Mouse (Mus musculus) midbrain, embryonic 11.5 days (tissue): ENCODE data around the gene Vps35l. TPM values are rescaled to one million over a fixed set of nuclear protein-coding genes. Genes with fewer than 3 reads are reported as not detected.

Experiments used
- ATAC-seq: fragments of 200-750 bp; cut with Nextera tagmentation; 2 replicates; pipeline ENCODE4 v1.8.0; 2017; ENCODE audit warnings: moderate TSS enrichment, moderate library complexity; ENCODE audit not compliant: low FRiP score
- DNase-seq: peaks from one replicate; pipeline ENCODE4 v3.0.0; 2015; ENCODE audit warnings: low spot score; ENCODE audit errors: missing footprints
- H3K27ac ChIP-seq: fragments of 300-500 bp; sonication (generic); 2 replicates; pipeline ENCODE4 v1.5.1; 2014; ENCODE audit warnings: low read depth, low read length
- H3K27me3 ChIP-seq: fragments of 300-500 bp; sonication (generic); 2 replicates; pipeline ENCODE4 v1.6.1; 2014; ENCODE audit warnings: mild to moderate bottlenecking, low read length, moderate library complexity, mixed read lengths; ENCODE audit not compliant: control insufficient read depth, insufficient read depth
- H3K36me3 ChIP-seq: fragments of 300-500 bp; sonication (generic); 2 replicates; pipeline ENCODE4 v1.6.1; 2014; ENCODE audit warnings: mild to moderate bottlenecking, low read length, moderate library complexity, mixed read lengths; ENCODE audit not compliant: control insufficient read depth, insufficient read depth
- H3K4me1 ChIP-seq: fragments of 300-500 bp; sonication (generic); 2 replicates; pipeline ENCODE4 v1.6.1; 2014; ENCODE audit warnings: low read length; ENCODE audit not compliant: control insufficient read depth, insufficient read depth
- H3K4me2 ChIP-seq: fragments of 300-500 bp; sonication (generic); 2 replicates; pipeline ENCODE4 v1.6.1; 2014; ENCODE audit warnings: mild to moderate bottlenecking, moderate library complexity
- H3K4me3 ChIP-seq: fragments of 300-500 bp; sonication (generic); 2 replicates; pipeline ENCODE4 v1.5.1; 2014; ENCODE audit warnings: low read depth, low read length
- H3K9ac ChIP-seq: fragments of 300-500 bp; sonication (generic); 2 replicates; pipeline ENCODE4 v1.6.1; 2014; ENCODE audit warnings: low read length
- H3K9me3 ChIP-seq: fragments of 300-500 bp; sonication (generic); 2 replicates; pipeline ENCODE4 v1.6.1; 2016; ENCODE audit warnings: low read length; ENCODE audit not compliant: control insufficient read depth
- WGBS: fragments of 180-500 bp; shearing (Covaris S2); extraction: QIAGEN DNeasy Blood & Tissue Kit; methylation state at CpG from one replicate; pipeline ENCODE4 v1.1.7; 2014; 5-methylcytosine and 5-hydroxymethylcytosine counted together
- polyA plus RNA-seq: library from polyadenylated mRNA; unstranded; fragments of >200 nt; fragmentation: Nextera tagmentation; extraction: Ambion mirVana; gene quantifications from 2 replicates; pipeline ENCODE4 v1.2.1, GENCODE M21; 2014

The Vps35l gene
- polyA plus RNA-seq, 1 experiment from 2014 or later = 74.2 TPM

DNA sequence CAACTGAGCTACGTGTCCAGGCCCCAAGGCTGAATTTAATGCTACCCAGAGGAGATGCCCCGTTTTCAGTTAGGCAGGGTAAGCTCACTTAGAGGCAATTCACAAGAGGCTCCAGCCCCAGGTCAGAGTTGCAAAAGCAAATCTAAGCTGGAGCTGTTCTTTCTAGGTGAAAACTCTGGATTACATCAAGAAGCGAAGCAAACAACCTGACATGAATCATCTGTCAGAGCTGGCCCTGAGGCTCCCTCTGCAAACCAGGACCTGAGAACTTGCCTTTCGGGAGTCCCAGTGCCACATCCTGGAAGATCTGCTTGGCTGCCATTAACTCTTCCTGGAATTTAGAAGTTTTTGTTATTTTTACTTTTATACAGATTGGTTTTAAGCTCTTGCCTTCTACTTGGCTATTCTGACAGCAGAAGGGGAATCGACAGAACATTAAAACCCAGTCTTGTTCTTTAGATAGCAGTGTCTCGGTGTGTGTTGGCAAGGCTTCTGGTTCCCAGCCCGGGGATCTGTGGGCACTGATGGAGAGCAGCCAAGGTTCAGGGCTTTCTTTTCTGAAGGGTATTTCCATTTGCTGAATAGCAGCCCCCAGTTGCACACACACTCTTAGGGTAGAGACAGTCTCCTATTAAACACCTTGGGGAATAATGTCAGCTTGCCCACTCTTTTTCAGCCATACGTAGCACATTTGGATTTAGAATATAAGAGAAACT lies 101.2 kb downstream of the Vps35l start:
- no peak overlapping the region for H3K4me3 ChIP-seq
- ATAC-seq (no peak), DNase-seq (peak; percentile 78)
- H3K9me3 ChIP-seq = no peaks in the 10 kb centered on the region
- no peak overlapping the region for H3K4me2 ChIP-seq
- H3K36me3 ChIP-seq = peaks cover 29% of the 10 kb centered on the region
- no peak overlapping the region for H3K27ac ChIP-seq
- no peaks in the 10 kb centered on the region for H3K27me3 ChIP-seq
- WGBS = 90% methylated on average over 8 of the region's 8 CpGs
- no peaks in the 10 kb centered on the region for H3K4me1 ChIP-seq
- no peak overlapping the region for H3K9ac ChIP-seq

DNA sequence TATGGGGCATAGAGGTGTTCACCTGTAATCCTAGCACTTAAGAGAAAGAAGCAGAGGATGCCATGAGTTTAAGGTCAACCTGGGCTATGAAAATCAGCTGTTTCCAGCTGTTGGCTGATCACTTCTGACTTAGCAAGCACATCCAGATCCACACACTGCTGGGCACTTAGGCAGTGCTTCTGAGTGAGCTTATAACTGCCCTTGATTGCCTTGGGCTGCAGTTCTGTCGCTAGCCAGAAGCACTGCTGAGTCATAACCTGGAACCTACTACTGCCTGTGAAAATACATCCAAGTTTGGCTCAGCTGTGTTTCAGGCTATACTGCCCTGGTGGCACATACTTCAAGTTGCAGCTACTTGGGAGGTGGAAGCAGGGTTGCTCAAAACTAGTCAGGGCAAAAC lies 101.8 kb downstream of the Vps35l start:
- Histone ChIP-seq H3K4me3 (no peak overlapping the region), H3K36me3 (peaks cover 32% of the 10 kb centered on the region), H3K4me1 (no peaks in the 10 kb centered on the region), H3K27me3 (no peaks in the 10 kb centered on the region), H3K27ac (no peak overlapping the region), H3K9me3 (no peaks in the 10 kb centered on the region), H3K4me2 (no peak overlapping the region), H3K9ac (no peak overlapping the region)
- no peak for ATAC-seq
- peak; percentile 65 for DNase-seq
- WGBS = 79% methylated on average over 1 of the region's 1 CpGs

DNA sequence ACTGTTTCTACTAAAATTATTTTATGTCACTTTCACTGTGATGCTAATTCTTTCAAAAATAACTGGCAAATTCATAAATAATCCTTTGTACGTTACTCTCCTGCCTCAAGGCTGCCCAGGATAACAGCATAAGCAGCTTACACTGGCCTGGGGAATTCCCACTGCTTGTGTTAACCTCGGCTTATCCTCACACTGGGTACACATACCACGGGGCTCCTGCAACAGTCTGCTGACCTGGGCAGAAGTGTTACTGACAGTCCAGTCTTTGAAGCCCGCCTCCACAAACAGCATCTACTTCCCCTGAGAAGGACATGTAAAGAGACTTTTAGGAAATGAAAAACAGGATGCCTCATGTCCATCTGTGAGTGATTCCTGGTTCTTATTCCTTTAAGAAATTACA lies 102.9 kb downstream of the Vps35l start:
- Histone ChIP-seq H3K36me3 (peaks cover 36% of the 10 kb centered on the region), H3K9me3 (no peaks in the 10 kb centered on the region), H3K4me3 (no peak overlapping the region), H3K4me2 (no peak overlapping the region), H3K27me3 (no peaks in the 10 kb centered on the region), H3K9ac (no peak overlapping the region), H3K4me1 (no peaks in the 10 kb centered on the region), H3K27ac (no peak overlapping the region)
- WGBS = 84% methylated on average over 4 of the region's 4 CpGs
- ATAC-seq (no peak), DNase-seq (no peak)

DNA sequence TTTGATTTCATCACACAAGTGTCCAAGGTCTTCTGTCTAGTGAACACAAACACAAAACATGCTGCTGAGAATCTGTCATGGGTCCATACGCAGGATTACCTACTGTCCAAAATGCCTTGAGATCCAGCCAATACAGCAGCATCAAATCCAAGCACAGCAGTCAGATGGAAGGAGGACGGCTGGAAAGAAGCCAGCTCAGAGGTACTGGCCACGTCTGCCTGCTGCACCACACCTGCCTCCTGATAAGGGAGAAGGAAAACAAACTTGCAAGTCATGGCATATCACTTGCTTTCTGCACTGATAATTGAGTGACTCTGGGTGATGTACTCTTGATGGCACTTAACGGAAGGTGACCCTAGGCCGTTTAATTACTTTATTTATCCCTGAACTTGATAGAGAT lies 105.1 kb downstream of the Vps35l start:
- no peak overlapping the region for H3K4me3 ChIP-seq
- DNase-seq = peak; percentile 17

DNA sequence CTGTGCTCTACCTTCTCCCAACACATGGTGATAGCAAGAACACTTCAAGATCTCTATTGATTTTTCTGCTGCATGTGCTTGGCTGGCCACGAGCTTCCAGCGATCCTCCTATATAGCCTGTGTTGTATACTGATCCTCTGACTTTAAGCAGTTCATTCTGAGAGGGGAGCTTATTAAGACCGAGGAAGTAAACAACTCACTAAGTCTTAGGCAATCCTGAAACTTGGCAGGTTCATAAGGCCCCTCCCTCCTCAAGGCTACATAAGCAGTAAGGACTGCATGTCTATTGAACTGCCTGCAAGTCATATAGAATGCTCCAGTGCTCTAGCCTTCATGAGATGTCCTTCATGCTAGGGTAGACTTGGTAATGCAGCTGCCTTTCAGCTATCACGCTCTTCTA lies 106.3 kb downstream of the Vps35l start:
- peak; percentile 73 for DNase-seq
- no peaks in the 10 kb centered on the region for H3K9me3 ChIP-seq
- no peaks in the 10 kb centered on the region for H3K27me3 ChIP-seq
- no peaks in the 10 kb centered on the region for H3K4me1 ChIP-seq
- WGBS = 94% methylated on average over 4 of the region's 4 CpGs
- peaks cover 44% of the 10 kb centered on the region for H3K36me3 ChIP-seq
- H3K9ac ChIP-seq = no peak overlapping the region
- no peak for ATAC-seq
- H3K4me2 ChIP-seq = no peak overlapping the region
- no peak overlapping the region for H3K4me3 ChIP-seq
- H3K27ac ChIP-seq = no peak overlapping the region

More for the DNA sequence above, 105.1 kb downstream of the Vps35l start:
- Histone ChIP-seq H3K9ac (no peak overlapping the region), H3K4me1 (no peaks in the 10 kb centered on the region), H3K27ac (no peak overlapping the region), H3K27me3 (no peaks in the 10 kb centered on the region), H3K36me3 (peaks cover 40% of the 10 kb centered on the region), H3K4me2 (no peak overlapping the region), H3K9me3 (no peaks in the 10 kb centered on the region)
- 91% methylated on average over 5 of the region's 5 CpGs for WGBS
- ATAC-seq = no peak

DNA sequence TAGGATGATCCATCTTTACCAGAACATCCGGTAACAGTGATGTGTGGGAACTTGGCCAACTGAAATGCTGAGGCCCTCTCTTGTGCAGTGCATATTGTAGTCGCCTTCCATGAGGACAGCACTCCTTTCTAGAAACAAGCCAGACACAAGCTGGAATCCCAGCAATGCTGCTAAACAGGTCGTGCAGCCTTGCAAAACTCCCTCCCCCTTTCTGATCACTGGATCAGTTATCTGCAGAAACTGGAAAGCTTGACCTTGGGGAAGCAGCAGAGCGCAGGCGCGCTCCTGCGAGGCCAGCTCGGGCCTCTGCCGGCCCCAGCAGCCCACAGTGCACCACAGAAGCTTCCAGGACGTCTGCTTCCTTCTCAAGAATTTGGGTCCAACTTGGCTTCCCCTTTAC lies 108.8 kb downstream of the Vps35l start:
- DNase-seq (peak; percentile 68), ATAC-seq (no peak)
- no peaks in the 10 kb centered on the region for H3K27me3 ChIP-seq
- H3K9me3 ChIP-seq = no peaks in the 10 kb centered on the region
- H3K27ac ChIP-seq = no peak overlapping the region
- 92% methylated on average over 10 of the region's 10 CpGs for WGBS
- no peak overlapping the region for H3K4me3 ChIP-seq
- H3K9ac ChIP-seq = no peak overlapping the region
- H3K4me1 ChIP-seq = no peaks in the 10 kb centered on the region
- H3K36me3 ChIP-seq = peaks cover 49% of the 10 kb centered on the region
- no peak overlapping the region for H3K4me2 ChIP-seq

DNA sequence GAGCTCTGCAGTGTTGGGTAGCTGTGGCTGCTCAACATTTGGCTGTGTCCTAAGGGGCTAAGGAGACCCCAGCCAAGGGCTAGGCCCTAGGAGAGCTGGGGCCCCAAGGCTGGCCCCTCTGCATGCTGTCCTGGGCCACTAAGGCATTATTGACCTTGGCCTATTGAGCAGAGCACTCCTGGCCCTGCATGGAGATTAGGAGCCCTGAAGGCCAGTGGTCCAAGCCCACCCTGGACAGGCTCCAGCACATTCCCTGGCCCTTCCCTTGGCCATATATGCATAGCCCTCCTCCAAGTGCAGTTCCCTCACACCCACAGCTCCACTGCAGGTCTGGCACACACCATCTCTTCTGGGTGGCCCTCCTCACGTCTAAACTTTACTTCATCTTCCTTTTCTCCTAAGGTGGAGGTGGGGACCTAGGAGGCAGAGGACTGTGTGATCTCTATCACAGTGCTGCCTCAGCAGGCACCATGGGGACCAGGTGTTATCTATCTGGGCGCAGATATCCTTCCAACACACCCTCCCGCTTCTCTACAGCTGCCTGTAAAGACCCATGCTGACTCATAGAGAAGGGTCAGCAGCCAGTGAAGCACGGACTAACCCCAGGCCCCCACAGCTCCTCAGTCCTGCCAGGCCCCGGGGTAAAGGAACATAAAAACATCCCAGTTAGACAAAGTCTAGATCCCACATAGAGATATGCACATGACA lies 109.7 kb downstream of the Vps35l start:
- peaks cover 41% of the 10 kb centered on the region for H3K36me3 ChIP-seq

DNA sequence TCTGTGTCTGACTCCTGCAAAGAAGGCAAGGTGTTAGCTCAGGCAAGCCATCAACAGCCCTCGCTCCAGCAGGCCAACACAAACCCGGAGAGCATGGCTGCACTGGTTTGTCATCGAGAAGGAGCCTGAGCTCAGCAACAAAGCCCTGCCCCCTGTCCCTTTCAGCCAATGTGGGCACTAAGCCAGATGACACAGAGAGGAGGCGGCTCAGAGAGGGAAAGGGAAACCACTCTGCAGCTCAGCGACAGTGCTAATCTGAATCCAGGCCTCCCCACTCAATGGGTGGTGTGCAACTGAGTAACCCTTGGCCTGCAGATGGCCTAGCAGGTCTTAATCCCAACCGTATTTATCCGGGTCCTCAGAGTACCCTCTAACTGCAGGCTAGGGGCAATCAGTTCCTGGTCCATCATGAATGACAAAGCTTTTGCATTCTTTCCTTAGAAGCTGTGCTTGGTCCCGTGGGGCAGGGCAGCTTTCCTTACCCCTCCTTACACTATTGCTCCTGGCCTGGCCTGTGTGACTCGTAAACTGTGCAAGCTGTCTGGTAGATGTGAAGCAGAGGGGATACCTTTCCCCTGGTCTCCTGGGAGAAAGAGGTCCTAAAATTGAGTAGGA lies 110.8 kb downstream of the Vps35l start:
- H3K27me3 ChIP-seq = no peaks in the 10 kb centered on the region
- H3K9ac ChIP-seq = no peak overlapping the region
- no peak overlapping the region for H3K4me3 ChIP-seq
- H3K4me2 ChIP-seq = no peak overlapping the region
- H3K36me3 ChIP-seq = peaks cover 32% of the 10 kb centered on the region
- H3K27ac ChIP-seq = no peak overlapping the region
- ATAC-seq = no peak
- H3K9me3 ChIP-seq = no peaks in the 10 kb centered on the region
- peaks cover 8% of the 10 kb centered on the region for H3K4me1 ChIP-seq
- DNase-seq = peak; percentile 26
- WGBS = 87% methylated on average over 9 of the region's 9 CpGs

More for the DNA sequence above, 109.7 kb downstream of the Vps35l start:
- Histone ChIP-seq H3K9ac (no peak overlapping the region), H3K9me3 (no peaks in the 10 kb centered on the region), H3K27ac (no peak overlapping the region), H3K4me3 (no peak overlapping the region), H3K4me1 (peaks cover 7% of the 10 kb centered on the region), H3K27me3 (no peaks in the 10 kb centered on the region), H3K4me2 (no peak overlapping the region)
- DNase-seq (peak; percentile 53), ATAC-seq (no peak)
- WGBS = 92% methylated on average over 5 of the region's 5 CpGs

DNA sequence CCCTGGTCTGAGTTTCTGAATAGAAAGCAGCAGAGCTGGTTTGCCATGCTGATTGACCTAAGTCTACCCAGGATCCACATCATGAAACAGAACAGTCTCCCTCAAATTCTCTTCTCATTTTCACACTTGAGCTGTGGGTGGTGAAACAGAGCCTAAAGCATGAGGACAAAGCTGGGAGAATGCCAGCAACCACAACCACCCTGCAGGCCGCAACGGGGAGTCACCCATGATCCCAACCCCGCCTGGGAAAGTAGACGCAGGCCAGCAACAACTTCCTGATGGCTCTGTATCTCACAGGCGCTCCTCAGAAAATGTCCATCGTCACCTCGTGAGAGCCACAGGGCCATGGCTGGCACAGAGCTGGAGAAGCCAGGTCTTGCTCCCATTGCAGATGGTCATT lies 111.5 kb downstream of the Vps35l start:
- Histone ChIP-seq H3K27me3 (no peaks in the 10 kb centered on the region), H3K4me3 (no peak overlapping the region), H3K4me1 (peaks cover 12% of the 10 kb centered on the region), H3K36me3 (peaks cover 29% of the 10 kb centered on the region), H3K27ac (no peak overlapping the region), H3K4me2 (no peak overlapping the region), H3K9ac (no peak overlapping the region), H3K9me3 (no peaks in the 10 kb centered on the region)
- DNase-seq = peak; percentile 53
- 99% methylated on average over 7 of the region's 7 CpGs for WGBS
- ATAC-seq = no peak
